Mouse (Mus musculus) ES-E14 (cell line): ENCODE results near the gene Gnaz.

Experiments
- MAFK ChIP-seq: IDR thresholded peaks from 2 replicates; pipeline ENCODE4 v1.6.1; 2014; ENCODE audit warnings: mild to moderate bottlenecking, low read depth, low read length, inconsistent platforms; ENCODE audit not compliant: insufficient read depth
- ZNF384 ChIP-seq: IDR thresholded peaks from 2 replicates; pipeline ENCODE4 v1.6.1; 2012; ENCODE audit warnings: low read depth, low read length, inconsistent platforms

DNA sequence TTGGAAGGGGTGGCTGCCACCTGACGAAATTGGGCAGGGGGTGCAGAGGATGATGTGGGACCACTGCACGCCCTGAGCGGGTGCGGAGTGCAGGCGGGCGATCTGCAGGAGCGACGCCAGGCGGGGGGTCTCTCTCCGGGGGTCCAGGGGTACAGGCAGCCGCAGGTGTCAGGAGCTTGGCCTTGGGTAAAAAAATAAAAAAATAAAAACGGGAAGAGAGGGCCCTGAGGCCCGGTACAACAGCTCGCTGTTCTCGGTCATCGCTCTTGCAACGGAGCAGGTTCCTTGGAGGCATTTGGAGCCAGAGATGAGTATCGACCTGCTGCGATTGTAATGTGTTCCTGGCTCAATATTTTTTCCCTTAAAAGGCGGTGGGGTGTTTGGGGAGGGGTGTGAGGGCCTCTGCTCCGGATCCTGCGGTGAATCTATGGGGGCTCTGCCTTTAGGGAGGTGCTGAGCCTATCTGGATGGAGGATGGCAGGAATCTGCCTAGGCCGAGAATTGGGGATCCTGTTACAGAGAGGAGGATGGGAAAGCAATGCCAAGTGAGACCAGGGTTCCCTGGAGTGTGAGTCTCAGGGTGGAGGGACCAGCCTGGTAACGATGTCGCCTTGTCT, 782 bp downstream of the Gnaz start:
- TF ChIP-seq ZNF384, result 0 out of 2 replicates have a peak, but pooled peaks have one; percentile 26
- TF ChIP-seq MAFK, result no peak
